Mouse (Mus musculus) ES-Bruce4 (cell line): ENCODE data around the gene H2-M5.

Source experiments
- CTCF ChIP-seq: IDR thresholded peaks from one replicate; pipeline ENCODE4 v1.8.1; 2011; ENCODE audit warnings: low read depth, low read length
- EP300 ChIP-seq: IDR thresholded peaks from 2 replicates; pipeline ENCODE4 v1.6.1; 2011; ENCODE audit warnings: low read depth, low read length; ENCODE audit not compliant: insufficient read depth
- POLR2A ChIP-seq: IDR thresholded peaks from one replicate; pipeline ENCODE4 v1.8.1; 2011; ENCODE audit warnings: low read length; ENCODE audit not compliant: insufficient read depth

DNA sequence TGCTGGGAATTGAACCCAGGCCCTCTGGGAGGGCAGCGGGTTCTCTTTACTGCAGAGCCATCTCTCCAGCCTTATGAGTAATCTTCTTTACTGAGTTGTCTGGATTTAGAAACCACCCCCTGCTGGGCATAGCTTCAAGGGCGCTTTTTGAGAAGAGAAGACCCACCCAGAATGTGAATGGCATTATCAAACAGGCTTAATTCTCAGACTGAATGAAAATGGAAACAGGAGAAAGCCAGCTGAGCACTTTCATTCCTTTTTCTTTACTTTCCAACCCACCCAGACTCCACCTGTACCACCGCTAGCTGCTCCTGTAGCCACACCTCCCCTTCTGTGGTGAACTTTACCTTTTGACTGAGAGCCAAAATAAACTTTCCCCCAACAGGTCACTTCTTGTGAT lies 6.1 kb upstream of the H2-M5 start:
- TF ChIP-seq POLR2A (no peak), CTCF (no peak), EP300 (peak; percentile 93)
